In the genomic region with DNA sequence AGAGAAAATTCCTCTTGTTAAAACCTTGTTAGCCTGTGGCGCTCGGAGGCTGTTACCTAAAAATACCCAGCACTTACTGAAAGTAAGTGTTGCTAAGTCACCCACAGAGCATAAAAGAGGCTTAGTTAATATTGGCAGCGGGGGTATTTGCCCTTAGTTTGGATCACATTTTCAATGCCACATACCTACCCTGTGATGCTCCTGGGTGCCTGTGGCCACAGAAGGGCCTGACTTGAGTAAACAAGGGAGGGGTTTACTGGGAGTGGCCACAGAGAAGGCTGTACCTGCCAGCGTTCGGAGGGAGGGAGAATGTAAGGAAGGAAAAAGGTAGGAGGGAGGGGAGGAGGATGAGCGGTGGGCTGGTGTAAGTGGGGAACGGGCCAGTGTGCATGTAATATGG, we compare ENCODE assay signal across 21 mouse cellular contexts.
DNase-seq lines count a peak whose midpoint lies in the region; ATAC-seq lines count a peak whose summit lies in the region.
"Had no signal": no experiment of that assay in that cellular context is flagged by ENCODE, and none has a peak within 500 bp of the region (broad histone marks: within the 10 kb centered on the region; RNA-seq: fewer than 3 reads in every experiment).

No protein-coding gene starts in this region.

- no peaks in the 10 kb centered on the region for H3K36me3 ChIP-seq in liver, embryonic 16.5 days (ENCODE audit: control insufficient read depth, insufficient read depth)
- H3K36me3 ChIP-seq in lung, embryonic 15.5 days, result no peaks in the 10 kb centered on the region
- no peaks in the 10 kb centered on the region for H3K36me3 ChIP-seq in stomach, embryonic 14.5 days (ENCODE audit: control insufficient read depth, insufficient read depth, low read length)
- H3K36me3 ChIP-seq: embryonic facial prominence, embryonic 15.5 days; forebrain, embryonic 10.5 days; forebrain, embryonic 15.5 days; heart, embryonic 13.5 days had no signal

- no peak for DNase-seq in liver
- DNase-seq in lung, postnatal 10 days, result no peak
- peak; percentile 71 for DNase-seq in lung, postnatal 25 days (ENCODE audit: low spot score)
- DNase-seq in right cerebral cortex, adult 18-20 months, result no peak
- DNase-seq in thymus, adult 18-20 months, result no peak
- DNase-seq: adrenal gland, adult 8-10 months; cerebellum, adult 11 months; cerebellum, adult 8-10 months; cerebellum, postnatal 14 days; embryo, embryonic 11 days; gastrocnemius, postnatal 36 days; heart, adult 11 months; heart, postnatal 36 days had no signal

- no peak overlapping the region for H3K9ac ChIP-seq in liver, embryonic 16.5 days (ENCODE audit: low read depth, low read length)
- no peak overlapping the region for H3K9ac ChIP-seq in lung, embryonic 15.5 days
- H3K9ac ChIP-seq in stomach, embryonic 14.5 days (replicated peaks; ENCODE audit: low read depth, low read length), result no peak overlapping the region
- H3K9ac ChIP-seq: embryonic facial prominence, embryonic 15.5 days; forebrain, embryonic 15.5 days; heart, embryonic 13.5 days had no signal

- no peaks in the 10 kb centered on the region for H3K9me3 ChIP-seq in liver, embryonic 16.5 days (replicated peaks; ENCODE audit: control insufficient read depth, low read length)
- H3K9me3 ChIP-seq in lung, embryonic 15.5 days, result no peaks in the 10 kb centered on the region
- H3K9me3 ChIP-seq in stomach, embryonic 14.5 days (ENCODE audit: control insufficient read depth, low read depth, low read length), result no peaks in the 10 kb centered on the region
- H3K9me3 ChIP-seq: embryonic facial prominence, embryonic 15.5 days; forebrain, embryonic 10.5 days; forebrain, embryonic 15.5 days; heart, embryonic 13.5 days had no signal

- 0 out of 2 replicates have a peak, but pooled peaks have one; percentile 33 for ATAC-seq in liver, embryonic 16.5 days (ENCODE audit: low read depth)
- no peak for ATAC-seq in lung, embryonic 15.5 days (ENCODE audit: borderline replicate concordance, extremely low read depth, low FRiP score, low TSS enrichment)
- 0 out of 2 replicates have a peak, but pooled peaks have one; percentile 11 for ATAC-seq in stomach, embryonic 14.5 days (ENCODE audit: insufficient number of reproducible peaks, insufficient read depth, low FRiP score, low read depth)
- ATAC-seq: forebrain, embryonic 15.5 days had no signal

- H3K4me2 ChIP-seq in liver, embryonic 16.5 days (ENCODE audit: low read depth, low read length), result no peak overlapping the region
- H3K4me2 ChIP-seq in lung, embryonic 15.5 days, result peak overlapping the region; percentile 7; the same call in 1 of the 2 replicates
- no peak overlapping the region for H3K4me2 ChIP-seq in stomach, embryonic 14.5 days (replicated peaks; ENCODE audit: low read depth, low read length)
- H3K4me2 ChIP-seq: embryonic facial prominence, embryonic 15.5 days; forebrain, embryonic 15.5 days; heart, embryonic 13.5 days had no signal

- 75% methylated on average over 7 of the region's 7 CpGs for WGBS in liver, embryonic 16.5 days (ENCODE audit: insufficient replicate concordance)
- 63% methylated on average over 7 of the region's 7 CpGs for WGBS in lung, embryonic 15.5 days
- WGBS in stomach, embryonic 14.5 days, result 61% methylated on average over 7 of the region's 7 CpGs

- no peak overlapping the region for H3K4me3 ChIP-seq in liver, embryonic 16.5 days (ENCODE audit: low read depth, low read length)
- no peak overlapping the region for H3K4me3 ChIP-seq in lung, embryonic 15.5 days
- H3K4me3 ChIP-seq in stomach, embryonic 14.5 days (ENCODE audit: low read depth, low read length), result no peak overlapping the region
- H3K4me3 ChIP-seq: embryonic facial prominence, embryonic 15.5 days; erythroblast, embryonic 14.5 days; forebrain, embryonic 10.5 days; forebrain, embryonic 15.5 days; heart, embryonic 13.5 days had no signal

- peaks cover 12% of the 10 kb centered on the region for H3K4me1 ChIP-seq in liver, embryonic 16.5 days (ENCODE audit: control insufficient read depth, low read depth, low read length)
- peaks cover 65% of the 10 kb centered on the region for H3K4me1 ChIP-seq in lung, embryonic 15.5 days
- H3K4me1 ChIP-seq in stomach, embryonic 14.5 days (ENCODE audit: control insufficient read depth, insufficient read depth, low read length), result peaks cover 40% of the 10 kb centered on the region
- H3K4me1 ChIP-seq: forebrain, embryonic 15.5 days had no signal

- H3K27ac ChIP-seq in liver, embryonic 16.5 days (ENCODE audit: low read length), result no peak overlapping the region
- peak overlapping the region; percentile 34 for H3K27ac ChIP-seq in lung, embryonic 15.5 days
- H3K27ac ChIP-seq in stomach, embryonic 14.5 days (ENCODE audit: low read length), result no peak overlapping the region
- H3K27ac ChIP-seq: embryonic facial prominence, embryonic 15.5 days; forebrain, embryonic 10.5 days; forebrain, embryonic 15.5 days; heart, embryonic 13.5 days had no signal

- no peaks in the 10 kb centered on the region for H3K27me3 ChIP-seq in liver, embryonic 16.5 days (ENCODE audit: control insufficient read depth, insufficient read depth, low read depth, low read length)
- no peaks in the 10 kb centered on the region for H3K27me3 ChIP-seq in lung, embryonic 15.5 days
- no peaks in the 10 kb centered on the region for H3K27me3 ChIP-seq in stomach, embryonic 14.5 days (ENCODE audit: control insufficient read depth, insufficient read depth, low read length)
- H3K27me3 ChIP-seq: embryonic facial prominence, embryonic 15.5 days; forebrain, embryonic 15.5 days; heart, embryonic 13.5 days had no signal
